Mouse (Mus musculus) ES-E14 (cell line): Measurements from ENCODE around the gene Tead2. TPM values are rescaled to one million over a fixed set of nuclear protein-coding genes. Genes with fewer than 3 reads are reported as not detected.

Experiments used
- DNase-seq: peaks from one replicate; pipeline ENCODE4 v3.0.0-alpha.2; 2013; ENCODE audit warnings: low read depth, low spot score
- H3K27ac ChIP-seq: 2 replicates; pipeline ENCODE4 v1.5.1; 2012; ENCODE audit warnings: low read depth, mild to moderate bottlenecking, low read length, moderate library complexity, mixed read lengths; ENCODE audit not compliant: poor library complexity, insufficient read depth, severe bottlenecking
- H3K36me3 ChIP-seq: 2 replicates; pipeline ENCODE4 v1.6.1; 2012; ENCODE audit warnings: mild to moderate bottlenecking, low read length, moderate library complexity, mixed read lengths; ENCODE audit not compliant: control insufficient read depth, poor library complexity, insufficient read depth, severe bottlenecking
- H3K4me1 ChIP-seq, 2 experiments: fragments of 150-350 bp in 1 of 2; sonication (generic) in 1 of 2; 2 replicates each; pipeline ENCODE4 v1.6.1; 2012; ENCODE audit warnings: low read length in 2 of 2, mild to moderate bottlenecking in 1 of 2, mixed read lengths in 1 of 2; ENCODE audit not compliant: control insufficient read depth in 2 of 2, insufficient read depth in 2 of 2, poor library complexity in 1 of 2
- H3K4me3 ChIP-seq, 2 experiments: fragments of 150-350 bp in 1 of 2; sonication (generic) in 1 of 2; 2 replicates each; pipeline ENCODE4 v1.5.1; 2012; ENCODE audit warnings: low read length in 2 of 2, low read depth in 1 of 2, mild to moderate bottlenecking in 1 of 2, mixed read lengths in 1 of 2; ENCODE audit not compliant: insufficient read depth in 1 of 2, poor library complexity in 1 of 2, severe bottlenecking in 1 of 2
- H3K9ac ChIP-seq: 2 replicates; pipeline ENCODE4 v1.6.1; 2012; ENCODE audit warnings: low read depth, mild to moderate bottlenecking, low read length, mixed read lengths; ENCODE audit not compliant: poor library complexity, insufficient read depth, severe bottlenecking
- H3K9me3 ChIP-seq: fragments of 150-350 bp; sonication (generic); 2 replicates; pipeline ENCODE4 v1.6.1; 2012; ENCODE audit warnings: low read depth, mild to moderate bottlenecking, low read length; ENCODE audit not compliant: control insufficient read depth, insufficient read depth
- CHD2 ChIP-seq: IDR thresholded peaks from 2 replicates; pipeline ENCODE4 v1.6.1; 2014; ENCODE audit warnings: mild to moderate bottlenecking, low read depth, low read length, inconsistent platforms
- HCFC1 ChIP-seq: IDR thresholded peaks from 2 replicates; pipeline ENCODE4 v1.6.1; 2012; ENCODE audit warnings: low read length, inconsistent platforms, borderline replicate concordance; ENCODE audit not compliant: insufficient read depth
- MAFK ChIP-seq: IDR thresholded peaks from 2 replicates; pipeline ENCODE4 v1.6.1; 2014; ENCODE audit warnings: mild to moderate bottlenecking, low read depth, low read length, inconsistent platforms; ENCODE audit not compliant: insufficient read depth
- ZC3H11A ChIP-seq: IDR thresholded peaks from 2 replicates; pipeline ENCODE4 v1.6.1; 2012; ENCODE audit warnings: low read depth, mild to moderate bottlenecking, inconsistent platforms, low read length, borderline replicate concordance
- ZNF384 ChIP-seq: IDR thresholded peaks from 2 replicates; pipeline ENCODE4 v1.6.1; 2012; ENCODE audit warnings: low read depth, low read length, inconsistent platforms
- in situ Hi-C, 2 experiments: fragments of 600-800 bp; cut with MboI; formaldehyde crosslinking; loops; one replicate each; pipeline ENCODE4 v1.15.1; 2025; ENCODE audit warnings: low sequenced_read_pairs in 2 of 2, inconsistent platforms in 1 of 2; ENCODE audit not compliant: unreplicated experiment in 2 of 2
- total RNA-seq: library from RNA; depleted of rRNA; stranded (reverse); fragments of 300-350 nt; gene quantifications from 2 replicates; pipeline ENCODE4 v1.2.3, GENCODE M21; 2012

Gene Tead2
- total RNA-seq, 1 experiment, result 95.9 TPM

- Histone ChIP-seq H3K9ac (peak within 1 kb of the TSS; percentile 54; the same call in 1 of the 2 replicates), H3K36me3 (no peaks in the 10 kb centered on the region), H3K4me3 (peak within 1 kb of the TSS; percentile 64 to 76), H3K9me3 (no peaks in the 10 kb centered on the region), H3K4me1 (peaks cover 0 to 15% of the 10 kb centered on the region in 2 experiments; a peak in 2 of 4 replicates), H3K27ac (no peak within 1 kb of the TSS)
- no peak for DNase-seq
- in situ Hi-C loops, result no loop called here
- TF ChIP-seq HCFC1, result no peak
- no peak for TF ChIP-seq ZNF384
- no peak for TF ChIP-seq CHD2
- no peak for TF ChIP-seq ZC3H11A
Measured at GRCm38 (mm10) chr7:45180896-45181477, 34.6 kb upstream of the Tead2 start, which contains the start of gene Pth2. TSS of gene Pth2 (plus strand) at chr7:45180995.

- peak overlapping the region; percentile 64 to 76 for H3K4me3 ChIP-seq
- peak overlapping the region; percentile 54; the same call in 1 of the 2 replicates for H3K9ac ChIP-seq
- in situ Hi-C loops, result no loop called here
- H3K4me1 ChIP-seq, result peaks cover 0 to 15% of the 10 kb centered on the region in 2 experiments; a peak in 2 of 4 replicates
- no peak for TF ChIP-seq MAFK
- TF ChIP-seq CHD2, result no peak
- TF ChIP-seq ZNF384, result no peak
- no peak for TF ChIP-seq HCFC1
- no peak for TF ChIP-seq ZC3H11A
- no peaks in the 10 kb centered on the region for H3K36me3 ChIP-seq
- DNase-seq, result no peak
- no peak overlapping the region for H3K27ac ChIP-seq
- no peaks in the 10 kb centered on the region for H3K9me3 ChIP-seq
Measured at GRCm38 (mm10) chr7:45181540-45181939, 34.0 kb upstream of the Tead2 start.

GRCm38 (mm10) chr7:45182199-45182601, 33.4 kb upstream of the Tead2 start:
- in situ Hi-C loops, result no loop called here

GRCm38 (mm10) chr7:45182606-45183005, 32.9 kb upstream of the Tead2 start:
- no peak for TF ChIP-seq ZC3H11A
- TF ChIP-seq CHD2, result no peak
- no peak for TF ChIP-seq MAFK
- no peak for TF ChIP-seq ZNF384
- no peak for TF ChIP-seq HCFC1

More at GRCm38 (mm10) chr7:45182199-45182601, 33.4 kb upstream of the Tead2 start:
- Histone ChIP-seq H3K36me3 (no peaks in the 10 kb centered on the region), H3K4me3 (peak overlapping the region; percentile 64 to 76), H3K27ac (no peak overlapping the region), H3K9me3 (no peaks in the 10 kb centered on the region), H3K9ac (peak overlapping the region; percentile 61), H3K4me1 (peaks cover 0 to 10% of the 10 kb centered on the region in 2 experiments; a peak in 2 of 4 replicates)
- peak; percentile 90 for DNase-seq
- TF ChIP-seq ZC3H11A, result no peak
- no peak for TF ChIP-seq ZNF384
- no peak for TF ChIP-seq MAFK
- TF ChIP-seq CHD2, result no peak
- TF ChIP-seq HCFC1, result no peak

GRCm38 (mm10) chr7:45183672-45184071, 31.9 kb upstream of the Tead2 start:
- no peak for DNase-seq
- no peak overlapping the region for H3K4me3 ChIP-seq
- in situ Hi-C loops, result no loop called here
- H3K36me3 ChIP-seq, result no peaks in the 10 kb centered on the region
- H3K4me1 ChIP-seq, result peaks cover 0 to 11% of the 10 kb centered on the region in 2 experiments; a peak in 3 of 4 replicates
- no peak overlapping the region for H3K27ac ChIP-seq
- TF ChIP-seq HCFC1, result no peak
- no peak for TF ChIP-seq MAFK
- no peak for TF ChIP-seq ZNF384
- TF ChIP-seq ZC3H11A, result no peak
- no peak for TF ChIP-seq CHD2
- H3K9ac ChIP-seq, result no peak overlapping the region
- H3K9me3 ChIP-seq, result no peaks in the 10 kb centered on the region

More at GRCm38 (mm10) chr7:45182606-45183005, 32.9 kb upstream of the Tead2 start:
- H3K9me3 ChIP-seq, result no peaks in the 10 kb centered on the region
- no peak overlapping the region for H3K27ac ChIP-seq
- H3K9ac ChIP-seq, result peak overlapping the region; percentile 61
- peaks cover 0 to 8% of the 10 kb centered on the region in 2 experiments; a peak in 2 of 4 replicates for H3K4me1 ChIP-seq
- no peaks in the 10 kb centered on the region for H3K36me3 ChIP-seq
- in situ Hi-C loops, result no loop called here
- H3K4me3 ChIP-seq, result peak overlapping the region; percentile 47 to 68
- DNase-seq, result no peak
